Mouse (Mus musculus) midbrain, embryonic 15.5 days (tissue): Measurements from ENCODE around the gene Evx1. TPM values are rescaled to one million over a fixed set of nuclear protein-coding genes. Genes with fewer than 3 reads are reported as not detected.

Experiments
- ATAC-seq: fragments of 200-750 bp; cut with Nextera tagmentation; replicated peaks from 2 replicates; pipeline ENCODE4 v1.8.0; 2017; ENCODE audit warnings: moderate TSS enrichment
- H3K27ac ChIP-seq: fragments of 300-500 bp; sonication (generic); 2 replicates; pipeline ENCODE4 v1.5.1; 2015; ENCODE audit warnings: mild to moderate bottlenecking, inconsistent platforms
- H3K27me3 ChIP-seq: fragments of 300-500 bp; sonication (generic); replicated peaks from 2 replicates; pipeline ENCODE4 v1.6.1; 2015; ENCODE audit warnings: inconsistent platforms
- H3K36me3 ChIP-seq: fragments of 300-500 bp; sonication (generic); replicated peaks from 2 replicates; pipeline ENCODE4 v1.6.1; 2015; ENCODE audit warnings: inconsistent platforms
- H3K4me1 ChIP-seq: fragments of 300-500 bp; sonication (generic); 2 replicates; pipeline ENCODE4 v1.6.1; 2015; ENCODE audit warnings: inconsistent platforms
- H3K4me2 ChIP-seq: fragments of 300-500 bp; sonication (generic); 2 replicates; pipeline ENCODE4 v1.6.1; 2015; ENCODE audit warnings: inconsistent platforms, mild to moderate bottlenecking, moderate library complexity
- H3K4me3 ChIP-seq: fragments of 300-500 bp; sonication (generic); 2 replicates; pipeline ENCODE4 v1.5.1; 2015; ENCODE audit warnings: mild to moderate bottlenecking, inconsistent platforms
- H3K9ac ChIP-seq: fragments of 300-500 bp; sonication (generic); 2 replicates; pipeline ENCODE4 v1.6.1; 2015; ENCODE audit warnings: mild to moderate bottlenecking, inconsistent platforms
- H3K9me3 ChIP-seq: fragments of 300-500 bp; sonication (generic); 2 replicates; pipeline ENCODE4 v1.6.1; 2016; ENCODE audit warnings: inconsistent platforms
- WGBS: fragments of 180-500 bp; shearing (Covaris S2); methylation state at CpG from one replicate; pipeline ENCODE4 v1.1.7; 2015; ENCODE audit warnings: mixed read lengths; 5-methylcytosine and 5-hydroxymethylcytosine counted together
- polyA plus RNA-seq: library from polyadenylated mRNA; unstranded; fragments of >200 nt; fragmentation: Nextera tagmentation; extraction: Ambion mirVana; gene quantifications from 2 replicates; pipeline ENCODE4 v1.2.1, GENCODE M21; 2015

The Evx1 gene
- polyA plus RNA-seq, 1 experiment from 2014 or later: 0.97 TPM

GRCm38 (mm10) chr6:52298511-52298910 is 14.8 kb upstream of the Evx1 start:
- H3K4me2 ChIP-seq: no peak overlapping the region
- 88% methylated on average over 4 of the region's 4 CpGs for WGBS
- no peak overlapping the region for H3K27ac ChIP-seq
- H3K4me3 ChIP-seq: no peak overlapping the region
- H3K36me3 ChIP-seq: no peaks in the 10 kb centered on the region
- no peaks in the 10 kb centered on the region for H3K9me3 ChIP-seq
- no peaks in the 10 kb centered on the region for H3K4me1 ChIP-seq
- peaks cover 58% of the 10 kb centered on the region for H3K27me3 ChIP-seq
- no peak overlapping the region for H3K9ac ChIP-seq
- ATAC-seq: no peak

GRCm38 (mm10) chr6:52300806-52301205 is 12.5 kb upstream of the Evx1 start:
- Histone ChIP-seq H3K4me3 (no peak overlapping the region), H3K4me1 (peaks cover 3% of the 10 kb centered on the region), H3K9me3 (no peaks in the 10 kb centered on the region), H3K27ac (no peak overlapping the region), H3K4me2 (no peak overlapping the region), H3K27me3 (peaks cover 56% of the 10 kb centered on the region), H3K36me3 (no peaks in the 10 kb centered on the region), H3K9ac (no peak overlapping the region)
- 80% methylated on average over 4 of the region's 4 CpGs for WGBS
- ATAC-seq: no peak

- ATAC-seq: no peak
- Histone ChIP-seq H3K4me3 (no peak overlapping the region), H3K4me2 (no peak overlapping the region), H3K9ac (no peak overlapping the region), H3K9me3 (no peaks in the 10 kb centered on the region), H3K36me3 (no peaks in the 10 kb centered on the region), H3K27ac (no peak overlapping the region), H3K27me3 (peaks cover 64% of the 10 kb centered on the region), H3K4me1 (peaks cover 9% of the 10 kb centered on the region)
- 62% methylated on average over 3 of the region's 3 CpGs for WGBS
Measured at GRCm38 (mm10) chr6:52303426-52303825, 9.9 kb upstream of the Evx1 start.

GRCm38 (mm10) chr6:52305877-52306389 is 7.4 kb upstream of the Evx1 start:
- peaks cover 9% of the 10 kb centered on the region for H3K4me1 ChIP-seq
- peak overlapping the region; percentile 64 for H3K4me2 ChIP-seq
- H3K27ac ChIP-seq: no peak overlapping the region
- ATAC-seq: peak; percentile 89
- H3K4me3 ChIP-seq: peak overlapping the region; percentile 48
- H3K27me3 ChIP-seq: peaks cover 71% of the 10 kb centered on the region
- H3K9me3 ChIP-seq: no peaks in the 10 kb centered on the region
- H3K9ac ChIP-seq: peak overlapping the region; percentile 47
- under 1% methylated on average over 30 of the region's 30 CpGs for WGBS
- no peaks in the 10 kb centered on the region for H3K36me3 ChIP-seq

DNA sequence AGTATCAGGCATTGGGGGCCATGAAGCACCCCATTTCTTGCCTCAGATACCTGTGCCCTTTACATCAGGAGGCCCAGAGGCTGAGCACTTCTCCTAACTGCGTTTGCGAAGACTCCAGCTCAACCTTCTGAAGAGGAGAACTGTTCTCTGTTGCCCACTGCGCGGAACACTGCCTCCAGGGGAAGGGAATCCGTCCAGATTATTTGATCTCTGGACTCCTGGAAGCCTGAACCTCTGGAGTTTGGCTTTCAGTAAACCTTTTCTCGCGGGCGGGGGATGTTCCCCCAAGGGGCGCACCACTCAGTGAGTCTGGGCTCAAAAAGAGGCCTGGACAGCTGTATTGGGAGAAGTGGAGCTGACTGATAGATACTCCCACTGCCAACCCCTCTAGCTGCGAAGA is 3.5 kb upstream of the Evx1 start:
- Histone ChIP-seq H3K9me3 (no peaks in the 10 kb centered on the region), H3K27ac (no peak overlapping the region), H3K4me3 (no peak overlapping the region), H3K9ac (no peak overlapping the region), H3K27me3 (peaks cover 94% of the 10 kb centered on the region), H3K36me3 (no peaks in the 10 kb centered on the region), H3K4me1 (peaks cover 14% of the 10 kb centered on the region), H3K4me2 (no peak overlapping the region)
- 6% methylated on average over 10 of the region's 10 CpGs for WGBS
- ATAC-seq: no peak

DNA sequence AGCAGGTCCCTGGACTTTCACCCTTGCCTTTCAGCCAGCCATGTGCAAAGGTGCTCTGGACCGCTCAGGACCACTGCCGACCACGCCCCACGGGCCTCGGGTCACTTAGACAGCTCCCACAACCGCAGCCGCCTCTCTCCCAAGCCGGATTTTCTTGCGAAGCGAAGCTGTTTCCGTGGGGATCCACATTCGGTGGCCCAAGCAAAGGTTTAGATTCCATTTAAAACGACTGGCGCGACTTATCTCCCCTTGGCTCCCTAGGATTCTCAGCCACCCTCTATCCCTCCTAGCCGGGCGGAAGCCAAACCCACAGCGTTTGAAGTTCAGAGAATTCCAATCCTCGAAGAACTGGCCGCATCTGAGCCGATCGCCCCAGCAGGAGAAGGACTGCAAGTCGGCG is 2.9 kb upstream of the Evx1 start:
- Histone ChIP-seq H3K9me3 (no peaks in the 10 kb centered on the region), H3K36me3 (no peaks in the 10 kb centered on the region), H3K9ac (no peak overlapping the region), H3K4me1 (peaks cover 14% of the 10 kb centered on the region), H3K4me2 (no peak overlapping the region), H3K4me3 (no peak overlapping the region), H3K27ac (no peak overlapping the region), H3K27me3 (peaks cover 95% of the 10 kb centered on the region)
- ATAC-seq: no peak
- under 1% methylated on average over 24 of the region's 24 CpGs for WGBS

GRCm38 (mm10) chr6:52311661-52312557 is 1.4 kb upstream of the Evx1 start:
- Histone ChIP-seq H3K27ac (no peak overlapping the region), H3K4me1 (peaks cover 12% of the 10 kb centered on the region), H3K36me3 (no peaks in the 10 kb centered on the region), H3K27me3 (peaks cover 95% of the 10 kb centered on the region), H3K4me3 (no peak overlapping the region), H3K9ac (no peak overlapping the region), H3K4me2 (no peak overlapping the region), H3K9me3 (no peaks in the 10 kb centered on the region)
- WGBS: 1% methylated on average over 6 of the region's 6 CpGs
- no peak for ATAC-seq

DNA sequence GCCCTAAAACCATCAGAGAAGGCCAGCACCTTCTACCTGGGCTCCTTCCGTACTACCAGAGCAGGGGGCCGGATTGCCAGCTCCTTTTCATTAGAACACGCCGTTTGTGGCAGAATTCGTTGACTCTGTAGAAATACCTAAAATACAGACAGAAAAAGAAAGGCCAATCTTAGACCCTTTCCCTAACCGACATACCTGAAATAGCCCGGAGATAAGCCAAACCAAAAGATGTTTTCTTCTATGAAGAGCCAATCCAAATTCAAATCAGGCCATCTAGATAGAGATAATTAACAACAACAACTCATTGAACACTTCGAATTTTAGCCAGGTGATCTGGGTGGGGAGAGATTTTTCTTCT is 761 bp upstream of the Evx1 start:
- Histone ChIP-seq H3K4me3 (no peak overlapping the region), H3K4me1 (peaks cover 13% of the 10 kb centered on the region), H3K9me3 (no peaks in the 10 kb centered on the region), H3K27me3 (peaks cover 95% of the 10 kb centered on the region), H3K27ac (no peak overlapping the region), H3K9ac (no peak overlapping the region), H3K4me2 (no peak overlapping the region), H3K36me3 (no peaks in the 10 kb centered on the region)
- WGBS: 3% methylated on average over 8 of the region's 8 CpGs
- no peak for ATAC-seq

DNA sequence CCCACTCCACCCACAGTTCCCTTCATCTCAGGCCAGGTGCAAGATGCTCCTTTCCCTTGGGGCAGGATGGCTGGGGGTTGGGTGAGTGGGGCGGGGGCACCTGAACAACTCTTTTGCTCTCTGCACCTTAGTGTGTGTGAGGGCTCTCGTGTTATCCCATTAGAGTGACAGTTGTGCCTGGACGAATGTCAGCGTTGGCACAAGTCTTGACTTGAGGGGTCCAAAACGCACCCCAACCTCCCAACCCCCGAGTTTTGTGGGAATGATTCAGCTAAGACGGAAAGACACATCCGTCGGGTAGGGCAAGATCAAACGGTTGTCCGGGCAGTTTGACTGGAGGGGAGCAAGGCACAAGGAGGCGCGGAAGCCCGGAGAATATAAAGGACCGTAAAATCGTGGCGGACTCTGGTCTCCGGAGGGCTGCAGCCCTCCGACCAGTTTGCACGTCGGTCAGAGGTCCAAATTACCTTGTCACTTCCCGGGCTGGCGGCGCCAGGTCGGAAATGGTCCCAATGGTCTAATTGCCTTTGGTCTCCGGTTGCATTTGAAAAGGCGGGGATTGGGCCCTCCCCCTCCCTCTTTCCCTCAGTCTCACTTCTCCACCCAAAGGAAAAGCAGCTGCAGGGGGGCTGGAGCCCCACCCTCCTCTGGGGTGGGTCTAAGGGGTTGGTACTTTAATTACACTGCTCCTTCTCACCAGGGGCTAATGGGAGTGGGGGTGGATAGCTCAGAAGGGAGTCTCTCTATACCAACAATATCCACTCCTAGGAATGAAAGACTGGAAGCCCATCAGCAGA is 1.2 kb downstream of the Evx1 start:
- Histone ChIP-seq H3K9ac (no peak overlapping the region), H3K4me1 (peaks cover 13% of the 10 kb centered on the region), H3K4me2 (no peak overlapping the region), H3K27ac (no peak overlapping the region), H3K4me3 (no peak overlapping the region), H3K27me3 (peaks cover 95% of the 10 kb centered on the region), H3K9me3 (no peaks in the 10 kb centered on the region), H3K36me3 (no peaks in the 10 kb centered on the region)
- WGBS: under 1% methylated on average over 27 of the region's 27 CpGs
- no peak for ATAC-seq

DNA sequence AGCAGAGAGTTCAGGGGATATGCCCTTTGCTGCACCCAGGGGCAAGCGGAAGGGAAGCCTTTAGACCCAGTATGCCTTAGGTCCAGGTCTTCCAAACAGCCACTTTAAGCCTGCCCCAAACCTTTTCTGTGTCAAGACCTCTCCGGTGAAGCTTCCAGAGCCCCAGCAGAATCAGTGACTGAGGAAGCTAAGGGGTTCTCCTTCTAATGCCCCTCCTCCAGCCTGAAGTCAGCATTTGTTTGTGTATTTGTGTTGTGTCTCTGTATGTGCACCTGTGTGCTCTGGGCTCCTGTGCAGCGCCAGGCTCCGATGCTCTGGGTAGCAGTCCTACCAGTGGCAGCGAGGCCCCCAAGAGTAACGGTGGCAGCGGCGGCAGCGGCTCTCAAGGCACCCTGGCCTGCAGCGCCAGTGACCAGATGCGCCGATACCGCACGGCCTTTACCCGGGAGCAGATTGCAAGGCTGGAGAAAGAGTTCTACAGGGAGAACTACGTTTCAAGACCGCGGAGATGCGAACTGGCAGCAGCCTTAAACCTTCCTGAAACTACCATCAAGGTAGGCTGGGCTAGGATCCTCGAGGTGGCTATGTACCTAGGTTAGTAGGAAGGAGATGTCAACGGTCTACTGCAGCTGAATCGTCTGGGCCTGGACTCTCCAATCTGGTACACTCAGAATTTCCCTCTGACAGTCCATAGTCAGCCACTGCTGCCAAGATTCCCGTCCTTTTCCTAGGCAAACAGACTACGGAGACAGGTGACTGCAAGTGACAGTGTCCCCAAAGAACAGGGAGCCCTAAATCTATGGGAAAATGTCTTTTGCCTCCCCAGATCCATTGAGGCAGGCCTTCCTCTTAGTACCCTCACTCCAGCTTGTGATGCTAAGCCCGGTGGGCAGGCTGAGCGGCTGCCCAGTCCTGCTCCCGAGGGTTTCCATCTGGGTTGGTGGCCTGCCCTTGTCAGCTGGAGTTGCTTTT is 2.4 kb downstream of the Evx1 start:
- Histone ChIP-seq H3K9ac (no peak overlapping the region), H3K36me3 (no peaks in the 10 kb centered on the region), H3K4me2 (peak overlapping the region; percentile 43; the same call in 1 of the 2 replicates), H3K27ac (no peak overlapping the region), H3K4me1 (peaks cover 13% of the 10 kb centered on the region), H3K27me3 (peaks cover 96% of the 10 kb centered on the region), H3K4me3 (0 out of 2 replicates have a peak overlapping the region, but pooled peaks have one; percentile 15), H3K9me3 (no peaks in the 10 kb centered on the region)
- no peak for ATAC-seq
- WGBS: 2% methylated on average over 27 of the region's 27 CpGs

- Histone ChIP-seq H3K27me3 (peaks cover 94% of the 10 kb centered on the region), H3K4me1 (peaks cover 13% of the 10 kb centered on the region), H3K9me3 (no peaks in the 10 kb centered on the region), H3K9ac (no peak overlapping the region), H3K4me2 (peak overlapping the region; percentile 43), H3K36me3 (no peaks in the 10 kb centered on the region), H3K4me3 (peak overlapping the region; percentile 15), H3K27ac (no peak overlapping the region)
- under 1% methylated on average over 79 of the region's 81 CpGs for WGBS
- ATAC-seq: no peak
Measured at GRCm38 (mm10) chr6:52316413-52317184, 3.3 kb downstream of the Evx1 start.
